Mouse (Mus musculus): ENCODE results near the gene Klhl3.
A peak's percentile ranks its signal among the peaks of the same experiment; 100 is the strongest.

Klhl3 gene

GRCm38 (mm10) chr13:58023726-58024453 lies 89.5 kb downstream of the Klhl3 start:
- peak; percentile 26 to 37 for DNase-seq (ENCODE audit: low spot score in 2 of 2)

- DNase-seq (ENCODE audit: low spot score in 2 of 2), result no peak
Measured at GRCm38 (mm10) chr13:58023001-58023560, 90.3 kb downstream of the Klhl3 start.

- no peak for DNase-seq (ENCODE audit: low spot score in 2 of 2)
Measured at GRCm38 (mm10) chr13:58020428-58020827, 93.0 kb downstream of the Klhl3 start.

- DNase-seq (ENCODE audit: low spot score in 2 of 2), result no peak
Measured at GRCm38 (mm10) chr13:58017298-58017697, 96.1 kb downstream of the Klhl3 start.

GRCm38 (mm10) chr13:58012067-58012925 lies 101.1 kb downstream of the Klhl3 start:
- peak; percentile 69 to 75 for DNase-seq (ENCODE audit: low spot score in 2 of 2)

GRCm38 (mm10) chr13:58011526-58011925 lies 101.9 kb downstream of the Klhl3 start:
- no peak for DNase-seq (ENCODE audit: low spot score in 2 of 2)

GRCm38 (mm10) chr13:58010416-58010815 lies 103.0 kb downstream of the Klhl3 start:
- DNase-seq (ENCODE audit: low spot score in 2 of 2), result no peak

GRCm38 (mm10) chr13:58009275-58009674 lies 104.1 kb downstream of the Klhl3 start:
- DNase-seq (ENCODE audit: low spot score in 2 of 2), result no peak

- DNase-seq (ENCODE audit: low spot score in 2 of 2), result no peak
Measured at GRCm38 (mm10) chr13:58008038-58008364, 105.4 kb downstream of the Klhl3 start.

- no peak for DNase-seq (ENCODE audit: low spot score in 2 of 2)
Measured at GRCm38 (mm10) chr13:58007256-58008037, 105.9 kb downstream of the Klhl3 start.

- no peak for DNase-seq (ENCODE audit: low spot score in 2 of 2)
Measured at GRCm38 (mm10) chr13:58001792-58002191, 111.6 kb downstream of the Klhl3 start.

- DNase-seq (ENCODE audit: low spot score in 2 of 2), result no peak
Measured at GRCm38 (mm10) chr13:57996536-57996935, 116.9 kb downstream of the Klhl3 start.

GRCm38 (mm10) chr13:57995864-57996263 lies 117.5 kb downstream of the Klhl3 start:
- DNase-seq (ENCODE audit: low spot score in 2 of 2), result no peak

- peak in 1 of 2 experiments; percentile 17 for DNase-seq (ENCODE audit: low spot score in 2 of 2)
Measured at GRCm38 (mm10) chr13:57984637-57985036, 128.8 kb downstream of the Klhl3 start.

GRCm38 (mm10) chr13:57984163-57984562 lies 129.2 kb downstream of the Klhl3 start:
- DNase-seq (ENCODE audit: low spot score in 2 of 2), result no peak

GRCm38 (mm10) chr13:57983330-57983729 lies 130.1 kb downstream of the Klhl3 start:
- peak in 1 of 2 experiments; percentile 26 for DNase-seq (ENCODE audit: low spot score in 2 of 2)

GRCm38 (mm10) chr13:57982904-57983303 lies 130.5 kb downstream of the Klhl3 start:
- peak; percentile 41 to 43 for DNase-seq (ENCODE audit: low spot score in 2 of 2)

- DNase-seq (ENCODE audit: low spot score in 2 of 2), result no peak
Measured at GRCm38 (mm10) chr13:57980679-57981078, 132.7 kb downstream of the Klhl3 start.

- no peak for DNase-seq (ENCODE audit: low spot score in 2 of 2)
Measured at GRCm38 (mm10) chr13:57980071-57980470, 133.3 kb downstream of the Klhl3 start.

GRCm38 (mm10) chr13:57978931-57979330 lies 134.5 kb downstream of the Klhl3 start:
- DNase-seq (ENCODE audit: low spot score in 2 of 2), result no peak

GRCm38 (mm10) chr13:57977721-57978120 lies 135.7 kb downstream of the Klhl3 start:
- no peak for DNase-seq (ENCODE audit: low spot score in 2 of 2)

- no peak for DNase-seq (ENCODE audit: low spot score in 2 of 2)
Measured at GRCm38 (mm10) chr13:57965658-57966057, 147.7 kb downstream of the Klhl3 start.
